Mouse (Mus musculus) urinary bladder, postnatal 4 days (tissue): ENCODE measurements around the gene Dmrt3.

Experiments used
- DNase-seq, 2 experiments: peaks; one replicate each; pipeline ENCODE4 v3.0.0; 2021 to 2022; ENCODE audit warnings: low spot score in 2 of 2

Dmrt3 gene

DNA sequence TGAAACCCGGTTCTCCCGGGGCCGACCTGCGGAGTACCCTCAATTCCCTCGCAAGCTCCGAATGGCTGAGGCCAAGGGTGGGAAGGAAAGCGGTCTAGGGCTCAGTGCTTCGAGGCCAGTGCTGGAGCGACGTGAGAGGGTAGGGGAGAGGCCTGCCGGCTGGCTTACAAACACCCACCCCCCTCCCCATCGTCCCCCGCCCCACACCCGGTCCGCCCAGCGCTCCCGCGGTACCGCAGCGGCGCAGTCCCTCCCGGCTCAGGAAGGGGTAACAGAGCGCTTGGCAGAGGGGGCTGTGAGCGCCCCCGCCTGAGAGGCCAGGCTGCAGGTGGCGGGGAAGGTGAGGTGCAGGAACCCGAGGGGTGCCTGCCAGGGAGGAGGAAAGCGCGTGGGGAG lies at the start of gene Dmrt3:
Gene Dmrt3 (plus strand): TSS at position 287 of the 396 bp plus-strand sequence.
- DNase-seq: no peak

DNA sequence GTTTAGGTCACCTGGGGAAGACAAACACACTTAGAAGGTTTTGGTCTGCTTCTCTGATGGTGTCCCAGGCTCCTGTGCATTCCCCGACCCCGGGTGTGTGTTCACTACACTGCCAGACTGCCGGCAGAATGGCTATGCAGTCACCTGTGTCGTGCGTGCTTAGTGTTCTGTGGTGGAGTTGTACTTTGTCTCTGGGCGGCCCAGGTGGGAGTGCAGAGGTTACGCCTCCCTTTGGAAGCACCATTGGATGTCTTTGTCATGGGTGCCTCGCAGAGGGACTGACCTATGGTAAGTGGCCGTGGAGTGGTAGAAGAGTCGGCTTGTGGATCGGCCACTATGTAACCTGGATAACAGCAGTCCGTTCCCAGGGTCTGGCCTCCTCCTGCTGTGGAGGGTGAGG lies 45.7 kb upstream of the Dmrt3 start:
- DNase-seq: no peak

DNA sequence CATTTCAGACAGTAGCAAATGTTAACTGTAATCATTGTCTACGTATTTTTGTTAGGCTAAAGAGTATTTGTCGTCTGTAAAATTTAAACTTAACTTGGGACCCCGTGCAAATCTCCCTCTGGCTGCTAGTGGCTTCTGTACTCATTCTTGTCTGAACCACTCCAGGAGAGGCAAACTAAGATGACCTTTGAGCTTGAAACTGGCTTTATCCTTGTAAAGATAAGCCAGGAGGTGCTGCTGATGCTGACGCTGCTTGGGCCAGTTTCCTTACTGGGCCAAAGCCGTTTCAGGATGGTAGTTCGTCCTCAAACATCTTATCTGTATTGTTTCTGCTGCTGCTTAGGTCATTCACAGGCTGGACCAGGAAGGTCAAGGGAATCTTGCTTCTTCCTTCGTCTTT lies 40.3 kb upstream of the Dmrt3 start:
- no peak for DNase-seq

DNA sequence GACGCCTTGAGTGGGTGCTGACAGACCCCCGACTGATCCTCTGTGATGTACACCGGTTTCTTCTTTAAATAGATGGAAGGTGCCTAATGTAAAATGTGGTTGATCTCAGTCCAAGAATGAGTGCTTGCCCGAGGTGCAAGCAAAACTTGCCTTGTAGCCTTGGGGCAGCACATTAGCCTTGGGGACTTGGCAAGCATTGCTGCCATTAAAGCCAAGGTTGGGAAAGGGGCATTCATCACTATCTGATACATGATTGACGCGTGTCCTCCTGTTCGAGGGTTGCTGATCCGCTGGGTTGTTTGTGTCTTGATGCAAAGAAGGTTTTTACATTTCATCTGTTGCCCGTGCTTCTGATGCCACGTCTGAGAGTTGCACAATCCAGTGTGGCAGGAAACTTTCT lies 35.7 kb upstream of the Dmrt3 start:
- no peak for DNase-seq

DNA sequence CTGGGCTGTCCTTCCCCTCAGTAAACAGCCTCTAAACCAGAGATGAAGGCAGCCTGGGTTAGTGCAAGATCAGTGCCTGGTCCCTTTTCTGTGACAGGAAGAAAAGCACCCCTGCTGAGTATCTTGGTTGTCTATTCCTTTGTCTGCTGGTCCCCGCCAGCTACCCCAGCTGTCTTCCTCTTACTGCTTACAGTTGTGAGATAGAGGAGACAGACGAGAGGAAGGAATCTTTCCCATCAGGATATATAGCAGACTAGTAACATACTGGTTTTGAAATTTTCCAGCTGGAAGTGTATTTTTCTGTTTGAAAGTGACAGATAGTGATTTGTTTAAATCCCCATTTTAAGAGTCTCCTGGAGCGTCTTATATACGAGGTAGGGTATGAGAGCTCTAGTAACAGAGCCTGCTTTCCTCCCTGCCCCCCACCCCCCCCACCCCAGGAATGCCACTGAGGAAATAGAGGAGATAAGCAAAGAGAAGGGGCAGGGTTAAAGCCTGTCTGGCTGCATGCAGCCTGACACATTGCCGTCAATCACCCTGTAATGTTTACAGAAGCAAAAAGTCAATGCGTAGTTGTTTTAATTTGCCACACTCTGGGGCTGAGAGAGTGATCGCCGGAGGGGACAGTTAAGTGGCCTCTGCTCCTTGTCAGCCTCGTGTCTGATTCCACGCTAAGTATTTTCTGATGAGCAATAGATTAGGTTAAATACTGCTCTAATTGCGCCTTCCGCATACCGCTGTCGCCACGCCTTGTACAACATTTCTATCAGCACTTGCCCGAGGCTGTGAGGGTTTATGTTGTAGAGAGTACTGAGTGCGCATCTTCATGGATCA lies 34.9 kb upstream of the Dmrt3 start:
- DNase-seq: no peak

DNA sequence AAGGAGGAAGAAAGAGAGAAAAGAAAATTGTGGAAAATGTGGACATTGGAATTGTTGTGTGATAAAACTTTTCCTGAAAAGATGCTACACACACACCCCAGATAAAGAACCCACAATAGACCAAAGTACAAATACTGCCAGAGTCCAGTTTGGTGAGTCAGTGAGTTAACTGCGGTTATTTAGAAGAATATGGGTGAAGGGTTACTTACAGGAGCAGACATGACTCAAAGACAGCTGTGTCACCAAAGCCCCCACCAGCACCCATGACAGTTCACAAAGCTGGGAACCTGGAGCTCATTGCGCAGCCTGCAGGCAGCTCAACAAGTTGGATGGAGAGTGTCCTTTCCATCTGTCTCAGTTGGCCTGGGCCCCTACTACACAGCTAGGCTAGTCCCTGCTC lies 31.7 kb upstream of the Dmrt3 start:
- no peak for DNase-seq

DNA sequence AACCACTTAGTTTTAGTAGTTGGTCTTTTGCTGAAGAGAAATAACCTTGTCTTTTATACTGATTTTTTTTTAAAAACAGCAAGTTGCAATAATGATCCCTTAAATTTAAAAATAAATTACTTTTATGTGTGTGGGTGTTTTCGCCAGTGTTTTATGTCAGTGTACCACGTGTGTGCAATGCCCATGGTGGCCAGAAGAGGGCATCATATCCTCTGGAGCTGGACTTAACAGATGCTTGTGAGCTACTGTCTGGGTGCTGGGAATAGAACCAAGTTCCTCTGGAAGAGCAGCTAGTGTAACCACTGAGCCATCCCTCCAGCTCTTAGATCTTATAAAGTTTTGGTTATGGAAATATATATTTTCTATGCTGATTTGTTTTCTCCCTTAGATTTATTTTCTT lies 30.7 kb upstream of the Dmrt3 start:
- DNase-seq: no peak

DNA sequence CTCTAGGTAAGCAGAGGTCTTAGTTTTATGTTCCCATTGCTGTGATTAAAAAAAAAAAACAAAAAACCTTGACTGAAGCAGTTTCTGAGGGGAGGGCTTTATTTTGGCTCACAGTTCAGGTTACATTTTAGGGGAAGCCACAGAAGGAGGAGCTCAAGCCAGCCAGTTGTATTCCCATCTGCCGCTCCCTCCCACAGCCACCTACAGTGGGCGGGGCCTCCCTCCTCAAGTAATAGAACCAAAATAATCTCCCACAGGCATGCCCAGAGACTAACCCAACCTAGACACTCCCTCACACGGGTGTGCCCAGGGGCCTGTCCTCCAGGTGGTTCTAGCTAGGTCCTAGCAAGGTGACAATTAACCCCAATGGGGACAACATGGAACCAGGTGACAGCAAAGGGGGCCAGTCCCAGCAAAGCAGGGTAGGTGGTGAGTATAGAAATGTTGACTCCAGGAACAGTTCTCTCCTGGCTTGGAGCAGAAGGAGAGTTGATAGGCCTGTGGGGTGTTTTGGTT lies 12.3 kb upstream of the Dmrt3 start:
- DNase-seq: no peak

DNA sequence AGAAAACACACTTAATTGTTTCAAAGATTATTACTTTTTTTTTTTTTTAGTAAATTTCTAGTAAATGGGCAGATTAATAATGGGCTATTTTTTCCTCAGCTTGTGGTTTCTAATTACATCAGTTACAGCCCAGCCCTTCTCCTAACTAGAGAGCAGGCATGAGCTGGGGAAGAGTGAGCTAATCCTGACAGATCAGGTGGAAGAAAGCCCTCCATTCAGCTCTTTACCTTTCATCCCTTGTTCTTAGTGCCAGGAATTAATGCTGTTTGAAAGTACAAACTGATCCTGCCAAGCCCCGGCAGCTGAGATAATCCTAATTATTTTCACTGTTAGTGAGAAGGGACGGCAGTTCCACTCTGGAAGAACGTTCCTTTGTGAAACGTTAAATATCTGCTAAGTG lies 11.5 kb upstream of the Dmrt3 start:
- no peak for DNase-seq

DNA sequence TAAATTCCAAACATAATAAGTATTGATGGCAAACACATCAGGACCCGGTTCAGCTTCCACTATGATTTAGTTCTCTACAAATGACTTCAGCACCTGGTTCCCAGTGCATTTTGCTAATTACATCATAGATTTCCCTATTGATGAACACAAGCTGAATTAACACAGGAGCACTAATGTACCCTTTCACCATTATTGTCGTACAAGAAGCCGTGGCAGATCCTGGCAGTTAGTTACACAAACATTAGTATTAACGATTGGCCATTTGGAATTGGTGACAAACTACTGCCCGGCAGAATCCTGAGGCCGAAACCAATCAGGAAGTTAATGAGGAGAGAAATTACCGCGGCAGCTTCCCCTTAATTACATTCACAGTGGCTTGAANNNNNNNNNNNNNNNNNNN lies 8.1 kb upstream of the Dmrt3 start:
- DNase-seq: no peak

DNA sequence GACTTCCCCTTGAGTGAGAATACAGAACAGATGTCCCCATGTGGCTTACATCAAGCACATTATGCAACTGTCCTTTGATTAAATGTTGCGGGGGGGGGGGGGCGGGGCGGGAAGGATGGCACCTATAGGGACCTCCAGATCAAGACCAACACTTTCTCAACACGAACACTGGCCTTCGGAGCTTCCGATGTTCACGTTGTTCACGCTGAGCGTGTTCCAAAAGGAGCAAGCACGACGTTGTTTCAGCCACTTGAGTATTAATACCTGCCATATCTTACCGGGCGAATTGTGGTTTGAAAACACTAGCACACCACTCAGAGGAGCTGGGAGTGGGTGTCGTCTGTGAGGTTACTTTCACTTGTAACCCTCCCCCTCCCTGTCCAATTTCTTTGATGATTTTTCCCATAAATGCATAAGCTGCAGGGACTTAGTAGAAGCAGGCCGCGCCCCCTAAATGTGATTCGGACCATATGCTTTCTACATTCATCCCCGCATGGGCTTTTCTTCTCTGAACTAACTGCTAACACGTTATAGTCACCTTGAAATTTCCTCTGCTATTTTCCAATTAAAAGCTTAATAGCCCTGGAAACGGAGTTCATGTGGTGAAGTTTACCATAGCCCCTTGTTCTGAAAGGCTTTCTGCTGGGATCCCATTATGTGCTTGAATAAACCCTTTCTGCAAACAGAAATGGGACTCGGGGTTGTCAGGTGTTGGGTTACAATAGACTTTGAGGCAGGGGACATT lies 2.5 kb upstream of the Dmrt3 start:
- DNase-seq: no peak

DNA sequence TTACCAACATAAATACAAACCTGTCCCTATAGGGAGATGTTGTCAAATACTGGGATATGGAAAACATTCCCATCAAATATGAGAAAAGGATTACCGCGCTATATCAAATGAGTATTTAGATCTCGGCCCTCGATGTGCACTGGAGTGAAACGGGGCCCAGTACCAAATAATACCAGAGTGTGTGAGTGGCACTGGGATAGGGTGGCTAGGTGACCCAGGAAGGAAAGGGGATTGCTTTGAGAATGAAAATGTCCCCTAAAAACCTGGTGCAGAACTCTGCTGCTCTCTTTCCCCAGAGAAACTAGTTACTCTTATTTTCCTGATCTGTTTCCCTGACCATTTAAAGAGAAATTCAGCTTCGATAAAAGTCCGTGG lies 1.9 kb upstream of the Dmrt3 start:
- DNase-seq: no peak

DNA sequence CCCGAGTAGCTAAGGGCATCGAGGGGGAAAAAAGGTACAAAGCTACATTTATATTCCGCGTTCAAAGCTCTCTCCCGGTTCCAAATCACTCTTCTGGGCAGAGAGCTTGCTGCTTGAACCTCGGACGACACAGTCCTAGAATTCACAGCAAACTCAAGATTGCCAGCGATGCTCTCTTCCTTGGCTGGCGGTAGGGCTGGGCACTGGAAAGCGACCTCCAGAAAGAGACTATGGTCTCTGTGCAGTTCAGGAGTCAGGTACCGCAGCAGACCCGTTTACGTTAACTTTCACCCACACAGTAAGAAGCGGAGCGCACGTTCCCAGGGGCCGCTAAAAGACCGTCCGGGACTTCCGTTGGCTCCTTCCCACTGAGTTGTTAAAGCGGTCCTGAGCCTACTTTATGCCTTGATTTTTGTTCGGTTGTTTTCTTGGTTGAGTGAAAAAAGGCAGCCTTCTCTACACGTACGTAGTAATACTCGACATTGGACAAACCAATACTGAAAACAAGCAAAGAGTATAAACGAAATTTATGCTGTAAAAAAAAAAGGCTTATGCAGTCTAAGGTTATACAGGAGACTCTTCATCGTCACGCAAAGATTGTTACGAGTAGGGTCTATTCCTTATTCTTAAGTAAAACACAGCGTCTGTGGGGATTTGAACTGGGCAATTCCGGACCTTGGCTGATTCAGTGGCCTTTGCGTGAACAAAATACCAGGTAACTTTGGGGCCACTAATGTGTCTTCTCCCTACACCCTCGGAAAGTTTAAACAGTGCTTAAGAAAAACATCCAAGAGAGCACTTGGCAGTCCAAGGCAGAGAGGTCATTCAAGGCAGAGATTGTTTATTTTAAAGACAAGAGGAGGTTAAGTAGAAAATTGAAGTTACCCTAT lies 895 bp upstream of the Dmrt3 start:
- no peak for DNase-seq

DNA sequence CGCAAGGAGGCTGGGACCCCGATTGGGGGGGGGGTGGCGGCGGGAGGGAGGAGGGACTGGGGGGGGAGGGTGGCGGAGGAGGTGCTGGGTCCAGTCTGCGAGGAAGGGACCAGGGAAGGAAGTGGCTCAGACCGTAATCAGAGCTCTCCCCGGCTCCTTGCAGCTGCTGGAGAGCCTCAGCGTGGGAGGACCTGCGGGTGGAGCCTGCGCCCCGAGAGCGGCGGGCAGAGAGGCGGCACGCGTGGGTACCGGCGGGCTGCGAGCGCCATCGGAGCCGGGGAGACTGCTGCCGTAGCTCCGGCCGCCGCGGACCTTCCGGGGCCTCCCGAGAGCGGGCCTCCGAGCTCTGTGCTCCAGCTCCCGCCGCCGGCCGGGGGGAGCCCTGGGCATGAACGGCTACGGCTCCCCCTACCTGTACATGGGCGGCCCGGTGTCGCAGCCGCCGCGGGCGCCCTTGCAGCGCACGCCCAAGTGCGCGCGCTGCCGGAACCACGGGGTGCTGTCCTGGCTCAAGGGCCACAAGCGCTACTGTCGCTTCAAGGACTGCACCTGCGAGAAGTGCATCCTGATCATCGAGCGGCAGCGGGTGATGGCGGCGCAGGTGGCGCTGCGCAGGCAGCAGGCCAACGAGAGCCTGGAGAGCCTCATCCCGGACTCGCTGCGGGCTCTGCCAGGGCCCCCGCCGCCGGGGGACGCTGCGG lies 460 bp downstream of the Dmrt3 start:
- no peak for DNase-seq

DNA sequence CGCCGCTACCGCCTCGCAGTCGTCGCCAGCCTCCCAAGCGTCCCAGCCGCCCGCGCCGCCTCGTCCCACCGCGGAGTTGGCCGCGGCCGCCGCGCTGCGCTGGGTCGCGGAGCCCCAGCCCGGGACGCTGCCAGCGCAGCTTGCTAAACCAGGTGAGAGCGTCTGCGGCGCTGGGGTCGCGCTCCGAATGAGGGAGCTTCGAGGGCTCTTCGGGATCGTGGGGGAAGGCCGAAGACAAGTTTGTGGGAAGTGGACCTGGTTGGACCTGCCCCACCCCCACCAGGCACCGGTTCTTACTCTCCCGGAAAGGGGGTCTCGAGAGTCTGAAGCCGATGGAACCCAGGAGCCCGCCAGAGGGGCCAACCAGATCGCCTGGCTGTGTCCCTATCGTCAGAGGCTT lies 1.0 kb downstream of the Dmrt3 start:
- DNase-seq: no peak

DNA sequence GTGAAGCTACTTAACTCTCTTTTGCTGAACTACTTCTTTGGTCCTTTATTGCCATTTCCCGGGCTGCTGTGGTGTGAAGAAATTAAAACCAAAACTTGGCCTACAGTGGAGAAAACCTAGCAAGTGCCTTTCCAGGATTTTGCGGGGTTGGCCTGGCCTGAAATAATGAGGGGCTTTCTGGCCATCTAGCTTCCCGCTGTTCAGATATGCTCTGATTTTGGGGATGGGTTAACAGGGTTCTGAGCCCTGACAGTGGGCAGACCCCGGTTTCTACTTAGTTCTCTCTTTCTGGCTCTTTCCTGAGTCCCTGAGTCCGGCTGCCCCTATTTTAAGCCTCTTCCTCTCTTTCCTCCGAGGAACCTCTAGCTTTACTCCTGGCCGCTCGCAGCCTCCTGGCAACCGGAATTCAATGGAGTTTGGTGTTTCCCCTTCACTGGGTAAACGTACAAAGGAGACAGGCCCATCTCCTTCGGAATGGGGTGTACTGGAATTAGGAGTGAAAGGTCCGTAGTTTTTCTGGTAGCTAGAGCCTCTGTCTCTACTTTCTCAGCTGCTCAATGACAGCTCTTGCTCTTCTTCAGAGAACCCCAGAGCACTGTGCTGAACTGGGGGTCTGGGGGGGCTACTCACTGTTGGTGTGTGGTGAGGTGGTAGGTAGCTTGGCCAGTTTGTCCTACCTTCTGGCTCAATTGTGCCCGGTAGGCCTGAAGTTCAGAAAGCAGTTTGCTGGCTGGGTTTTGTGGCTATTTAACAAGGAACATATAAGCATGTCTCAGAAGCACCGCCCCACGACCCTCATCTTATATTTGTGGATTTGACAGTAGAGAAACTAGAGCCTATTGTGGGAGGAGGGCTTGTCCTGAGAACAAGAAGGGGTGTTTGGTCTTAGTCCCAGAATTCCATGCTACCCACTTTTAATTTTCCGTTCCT lies 2.0 kb downstream of the Dmrt3 start:
- DNase-seq: no peak

DNA sequence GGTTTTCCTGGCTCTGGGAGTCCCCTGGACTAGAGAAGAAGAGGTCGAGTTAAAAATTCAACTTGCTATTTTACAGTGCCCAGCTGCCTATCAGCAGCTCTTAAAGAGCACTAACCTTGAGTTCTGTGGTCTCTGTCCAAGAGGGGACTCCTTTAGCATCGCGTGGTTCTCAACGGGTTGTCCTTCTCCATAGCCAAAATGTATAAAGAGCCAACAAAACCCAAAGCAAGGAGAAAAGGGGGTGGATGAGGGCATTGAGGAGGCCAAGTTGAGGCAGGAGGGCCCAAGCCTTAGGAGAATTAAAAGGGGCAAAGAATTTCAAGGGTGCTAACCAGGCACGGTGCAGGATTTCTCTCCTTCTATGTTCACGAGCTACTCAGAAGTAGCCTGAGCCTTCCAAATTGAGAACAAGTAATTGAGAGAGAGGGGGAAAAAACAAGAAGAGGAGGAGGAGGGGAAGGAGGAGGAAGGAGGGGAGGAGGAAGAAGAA lies 2.8 kb downstream of the Dmrt3 start:
- no peak for DNase-seq

DNA sequence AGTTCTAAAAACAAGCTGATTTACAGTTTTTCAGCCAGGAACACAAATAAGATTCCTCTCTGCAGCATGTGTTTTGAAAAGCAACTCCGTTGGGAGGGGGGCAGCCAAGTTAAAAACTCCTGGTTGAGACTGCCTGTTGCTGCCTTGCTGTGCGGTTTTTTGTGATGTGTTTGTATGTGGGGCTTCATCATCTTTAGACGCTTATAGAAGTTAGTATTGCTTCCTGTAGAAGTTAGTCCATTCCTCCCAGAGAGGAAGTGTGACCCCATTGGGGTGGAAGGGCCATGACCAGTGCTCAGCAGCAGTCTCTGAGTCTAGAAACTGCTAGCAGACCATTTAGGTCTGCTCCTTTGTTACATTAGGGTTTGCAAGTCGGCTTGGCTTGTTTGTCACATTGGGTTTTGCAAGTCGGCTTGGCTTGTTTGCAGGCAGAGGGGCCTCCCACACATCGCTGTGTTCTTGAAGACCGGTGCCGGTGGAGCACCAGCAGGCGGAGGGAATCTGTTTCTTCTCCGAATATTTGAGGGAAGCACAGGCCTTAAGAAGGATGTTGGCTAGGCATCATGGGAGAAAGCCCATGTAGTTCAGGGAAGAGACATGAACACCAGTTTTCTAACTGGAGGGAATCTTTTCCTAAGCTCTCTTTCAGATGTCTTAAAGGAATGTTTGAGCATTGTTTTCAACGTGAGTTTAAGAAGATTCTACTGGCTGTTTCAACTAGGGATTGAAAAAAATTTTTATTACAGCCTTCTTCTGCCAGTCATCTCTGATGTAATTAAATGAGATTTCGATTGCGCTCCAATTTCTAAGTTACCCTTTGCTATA lies 3.6 kb downstream of the Dmrt3 start:
- DNase-seq: no peak

DNA sequence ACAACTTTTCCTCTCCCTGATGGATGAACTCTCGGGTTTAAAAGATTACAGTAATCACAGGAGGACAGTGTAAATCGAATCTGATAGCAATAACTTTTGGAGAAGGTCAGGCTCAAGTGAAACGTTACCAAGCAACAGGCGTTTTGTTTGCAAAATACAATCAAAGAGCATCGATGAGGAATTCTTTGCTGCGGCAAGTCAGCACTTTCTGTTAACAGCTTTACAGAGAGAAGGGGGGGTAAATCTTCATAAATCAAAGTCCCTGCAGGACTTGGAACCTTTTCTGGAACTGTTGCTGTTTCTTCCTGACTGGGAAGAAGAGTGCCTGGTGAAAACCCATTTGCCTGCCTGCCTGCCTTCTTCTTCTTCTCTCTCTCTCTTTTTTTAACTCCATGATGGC lies 5.8 kb downstream of the Dmrt3 start:
- no peak for DNase-seq
